Mouse (Mus musculus) testis, adult 2 months (tissue): ENCODE measurements around the gene Dpy19l3.

Source experiments
- CTCF ChIP-seq: fragments of 200-500 bp; IDR thresholded peaks from 2 replicates; pipeline ENCODE4 v1.5.1; 2012; ENCODE audit warnings: low read depth, mild to moderate bottlenecking, inconsistent platforms, low read length, moderate library complexity; ENCODE audit not compliant: control insufficient read depth, insufficient read depth, insufficient replicate concordance
- POLR2A ChIP-seq: fragments of 200-500 bp; IDR thresholded peaks from 2 replicates; pipeline ENCODE4 v1.6.1; 2012; ENCODE audit warnings: low read depth, mild to moderate bottlenecking, inconsistent platforms, low read length, moderate library complexity; ENCODE audit not compliant: control insufficient read depth

DNA sequence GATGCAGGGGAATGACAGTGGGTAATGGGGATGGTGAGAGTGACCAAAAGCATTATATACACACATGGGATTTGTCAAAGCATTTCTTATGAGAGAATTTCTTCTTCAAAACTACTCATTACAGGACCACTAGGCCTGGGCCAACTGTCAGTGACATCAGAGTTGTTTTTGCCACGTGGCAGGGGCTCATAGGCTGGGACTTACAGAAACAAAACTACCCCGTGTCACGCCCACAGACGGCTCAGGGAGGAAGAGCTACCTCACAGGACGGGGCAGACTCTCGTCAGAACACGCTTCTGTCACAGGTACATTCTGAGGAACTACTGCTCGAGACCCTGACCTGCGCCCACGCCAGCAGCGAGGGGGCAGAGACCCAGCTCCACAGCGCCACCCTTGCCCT lies 25.9 kb downstream of the Dpy19l3 start:
- TF ChIP-seq CTCF (no peak), POLR2A (no peak)
